Mouse (Mus musculus): Measurements from ENCODE around the gene Birc6.
A peak's percentile ranks its signal among the peaks of the same experiment; 100 is the strongest.

Birc6 gene

DNA sequence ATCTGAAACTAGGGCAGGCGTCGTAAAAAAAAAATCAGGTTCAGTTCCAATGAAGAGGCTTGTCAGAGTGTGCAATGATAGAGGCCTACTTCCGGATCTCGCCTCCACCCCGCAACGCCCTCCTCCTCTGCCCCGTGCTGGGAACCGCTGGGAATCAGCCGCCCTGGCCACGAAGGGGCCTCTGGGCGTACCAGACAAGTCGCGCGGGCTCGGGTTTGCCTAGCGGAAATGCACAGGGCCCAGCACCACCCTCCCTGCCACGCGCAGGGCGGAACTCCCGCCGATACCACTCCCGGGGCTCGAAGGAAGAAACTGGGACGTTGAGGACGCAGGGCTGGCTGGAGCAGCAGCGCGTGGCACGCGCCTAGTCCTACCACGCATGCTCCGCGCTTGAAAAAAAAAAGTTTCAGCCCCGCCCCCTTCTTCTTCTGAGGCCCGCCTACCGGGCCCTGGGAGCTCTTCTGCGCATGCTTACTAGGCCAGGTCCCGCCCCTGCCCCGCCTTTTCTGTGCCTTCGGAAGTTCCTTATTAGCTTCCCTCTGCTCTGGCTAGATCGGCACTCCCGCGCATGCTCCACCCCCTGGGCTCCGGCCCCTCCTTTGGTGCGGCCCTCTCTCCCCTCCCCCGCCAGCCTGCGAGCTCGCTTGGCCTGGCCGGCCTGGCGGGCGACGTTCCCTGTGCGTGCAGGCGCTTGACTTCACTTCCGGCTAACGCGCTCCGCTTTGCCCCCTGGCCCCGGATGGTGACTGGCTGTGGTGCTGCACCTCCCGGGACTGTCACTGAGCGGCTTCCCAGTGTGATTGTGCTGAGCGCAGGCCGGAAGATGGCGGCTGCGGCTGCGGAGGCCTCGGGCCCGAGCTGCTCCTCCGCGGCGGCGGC lies at the start of gene Birc6:
Gene Birc6 (plus strand): TSS at position 567 of the 879 bp plus-strand sequence.
- peak; percentile 100 for DNase-seq (ENCODE audit: low spot score)

DNA sequence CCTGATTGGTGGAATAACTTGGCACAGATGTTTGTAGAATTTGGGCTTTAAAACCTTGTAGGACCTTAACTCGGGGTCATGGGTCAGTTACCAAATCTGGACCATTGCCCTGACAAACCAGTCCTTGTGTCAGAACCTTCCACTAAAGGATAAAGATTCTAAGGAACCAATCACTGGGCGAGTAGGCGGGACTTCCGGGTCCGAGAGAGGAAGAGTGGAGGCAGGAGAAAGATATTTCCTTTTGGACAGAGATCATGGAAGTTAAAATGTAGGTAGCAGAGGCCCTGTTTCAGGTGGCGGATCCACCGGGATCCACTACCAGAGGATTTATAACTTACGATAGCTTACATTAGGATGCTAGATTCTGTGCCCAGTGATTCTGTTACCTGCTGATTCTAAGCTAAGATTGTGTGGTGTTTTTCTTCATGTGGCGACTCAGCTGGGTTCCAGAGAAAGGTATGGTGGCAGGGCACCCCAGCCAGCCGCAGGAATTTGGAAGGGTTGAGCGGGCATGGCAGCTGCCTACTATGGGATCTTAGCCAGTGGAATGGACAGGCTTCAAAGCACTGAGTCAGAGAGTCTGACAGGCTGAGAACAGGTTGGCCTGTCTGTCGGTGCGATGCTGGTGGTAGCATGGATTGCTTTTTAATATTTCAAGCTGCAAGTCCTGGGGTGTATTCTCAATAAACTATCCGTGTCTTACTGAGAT lies 47.6 kb upstream of the Birc6 start:
- DNase-seq (ENCODE audit: low spot score) = no peak

DNA sequence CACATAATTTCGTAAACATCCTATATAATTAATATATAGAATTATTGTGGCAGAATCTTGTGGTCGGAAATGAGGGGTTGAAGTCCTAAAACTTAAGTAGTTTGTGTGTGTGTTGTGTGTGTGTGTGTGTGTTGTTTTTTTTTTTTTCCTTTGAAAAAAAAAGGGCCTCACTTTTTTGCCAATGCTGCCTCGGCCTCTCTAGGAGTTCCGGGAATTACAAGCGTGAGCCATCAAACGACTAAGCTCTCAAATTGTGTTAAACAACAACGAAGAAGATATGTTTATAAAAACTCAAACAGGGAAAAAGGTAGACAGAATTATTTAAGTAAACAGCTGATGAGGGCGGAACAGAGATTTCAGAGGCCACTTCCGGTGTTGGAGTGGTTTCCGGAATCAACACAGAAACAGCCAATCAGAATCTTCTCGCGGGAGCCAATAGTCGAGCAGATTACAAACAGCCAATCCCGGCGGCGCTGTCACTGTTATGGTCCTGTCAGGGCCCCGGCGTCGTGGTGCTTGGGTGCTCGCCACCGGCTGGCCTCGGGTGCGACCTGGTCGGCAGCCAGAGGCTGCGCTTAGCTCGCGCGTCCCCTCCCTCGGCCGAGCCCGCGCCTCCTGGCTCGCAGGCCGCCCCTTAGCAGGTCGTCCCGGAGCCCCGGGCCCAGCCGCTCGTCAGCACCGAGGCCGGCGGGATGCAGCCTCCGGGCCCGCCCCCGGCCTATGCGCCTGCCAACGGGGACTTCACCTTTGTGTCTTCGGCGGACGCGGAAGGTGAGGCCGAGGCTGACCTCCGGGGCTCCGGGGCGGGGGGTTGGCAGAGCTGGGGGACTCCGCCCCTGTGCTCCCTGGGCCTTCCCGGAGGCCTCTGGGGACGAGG lies 38.8 kb upstream of the Birc6 start, which contains the start of gene Yipf4:
Gene Yipf4 (plus strand): TSS at position 470 of the 877 bp plus-strand sequence.
- DNase-seq (ENCODE audit: low spot score) = peak; percentile 96

DNA sequence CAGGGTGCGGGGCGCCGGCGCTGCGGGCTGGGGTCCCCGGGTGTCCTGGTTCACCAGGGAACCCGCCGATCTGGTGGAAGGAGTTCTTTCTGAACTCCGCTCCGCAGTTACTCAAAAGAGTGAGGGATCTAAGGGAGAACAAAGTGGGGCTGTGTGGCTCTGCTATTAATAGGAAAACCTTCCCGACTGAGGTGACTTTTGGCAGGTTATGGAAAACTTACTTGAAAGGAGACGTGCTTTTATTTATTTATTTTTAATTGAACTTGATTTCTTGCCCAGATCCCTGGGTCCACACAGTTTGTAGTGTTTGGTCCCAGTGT lies 38.2 kb upstream of the Birc6 start:
- no peak for DNase-seq (ENCODE audit: low spot score)

DNA sequence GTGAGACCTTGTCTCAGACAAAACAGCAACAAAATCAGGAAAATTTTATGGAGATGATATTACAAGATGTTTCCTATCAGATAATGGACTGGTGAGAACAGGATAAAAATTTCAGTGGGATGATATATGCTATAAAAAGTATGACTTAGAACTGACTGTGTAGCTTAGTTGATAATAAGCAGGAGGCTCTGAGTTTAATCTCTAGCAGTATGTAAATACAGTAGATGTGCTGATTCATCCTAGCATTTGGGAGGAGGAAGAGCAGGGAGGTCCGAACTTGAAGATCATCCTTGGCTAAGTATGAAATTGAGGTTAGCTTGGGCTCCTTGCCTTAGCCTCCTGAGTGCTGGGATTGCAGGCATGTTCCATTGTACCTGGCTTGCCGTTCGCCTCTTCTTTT lies 36.5 kb upstream of the Birc6 start:
- DNase-seq (ENCODE audit: low spot score) = no peak

DNA sequence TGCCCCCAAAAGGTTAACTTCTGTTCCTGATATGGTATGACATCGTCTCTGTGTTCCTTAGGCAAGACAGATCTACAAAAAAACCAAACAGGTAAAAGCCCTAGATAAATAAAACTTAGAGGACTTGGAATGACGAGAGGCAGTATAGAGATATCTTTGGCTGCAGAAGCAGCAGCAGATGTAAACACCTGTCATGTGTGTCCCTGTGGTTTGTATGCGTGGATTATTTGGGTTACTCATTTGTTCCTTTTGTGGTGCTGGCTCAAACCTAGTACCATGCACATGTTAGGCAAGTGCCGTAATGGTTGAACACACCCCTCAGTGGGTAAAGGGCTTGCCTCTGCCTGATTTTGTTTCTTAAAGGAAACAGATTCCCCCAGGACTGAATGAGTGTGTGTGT lies 27.9 kb upstream of the Birc6 start:
- DNase-seq (ENCODE audit: low spot score) = no peak

DNA sequence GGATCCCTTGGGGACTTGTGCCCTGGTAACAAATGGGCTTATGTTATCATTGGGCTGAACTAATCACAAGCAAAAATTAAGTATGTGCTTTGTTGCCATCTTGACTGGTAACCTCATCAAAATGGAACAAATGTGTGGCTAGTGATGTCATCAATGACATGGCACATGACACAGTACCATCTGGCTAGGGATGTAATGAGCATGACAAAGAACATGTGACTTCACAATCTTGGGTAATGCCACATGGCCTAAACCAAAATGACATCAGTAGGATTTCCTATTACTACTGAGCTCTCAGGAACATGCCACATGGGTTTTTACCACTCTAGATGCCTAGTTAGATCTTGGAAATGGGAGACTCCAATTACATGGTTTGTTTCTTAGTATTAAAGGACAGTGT lies 27.0 kb upstream of the Birc6 start:
- DNase-seq (ENCODE audit: low spot score) = no peak

DNA sequence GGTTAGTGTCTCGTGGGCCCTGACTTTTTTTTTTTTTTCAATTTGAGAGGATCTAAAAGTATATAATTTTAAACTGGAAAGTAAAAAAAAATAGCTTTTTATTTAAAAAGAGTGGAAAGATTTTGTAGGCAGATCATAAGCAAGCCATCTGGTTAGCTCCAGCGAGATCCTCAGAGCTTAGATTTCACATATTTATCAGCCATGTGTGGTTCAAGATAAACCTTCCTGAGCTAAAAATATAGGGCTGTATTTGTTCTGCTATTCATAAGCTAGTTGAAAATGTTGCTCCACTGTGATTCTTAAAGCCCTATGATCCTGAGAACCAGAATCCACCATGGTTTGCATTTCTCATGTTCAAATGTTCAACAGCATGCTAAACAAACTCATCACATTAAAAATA lies 20.2 kb upstream of the Birc6 start:
- no peak for DNase-seq (ENCODE audit: low spot score)

DNA sequence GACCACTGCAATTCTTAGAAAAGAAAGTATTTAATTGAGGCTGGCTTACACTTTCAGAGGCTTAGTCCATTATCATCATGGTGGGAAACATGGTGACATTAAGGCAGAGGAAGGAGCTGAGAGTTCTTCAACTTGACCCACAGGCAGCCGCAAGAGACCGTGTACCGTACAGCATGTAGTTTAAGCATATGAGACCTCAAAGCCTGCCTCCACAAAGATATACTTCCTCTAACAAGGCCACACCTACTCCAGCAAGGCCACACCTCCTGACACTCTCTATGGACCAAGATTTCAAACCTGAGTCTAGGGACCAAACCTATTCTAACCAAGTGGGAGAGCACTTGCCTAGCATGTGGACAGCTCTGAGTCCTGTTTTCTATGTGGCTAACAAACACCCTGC lies 19.5 kb upstream of the Birc6 start:
- no peak for DNase-seq (ENCODE audit: low spot score)

DNA sequence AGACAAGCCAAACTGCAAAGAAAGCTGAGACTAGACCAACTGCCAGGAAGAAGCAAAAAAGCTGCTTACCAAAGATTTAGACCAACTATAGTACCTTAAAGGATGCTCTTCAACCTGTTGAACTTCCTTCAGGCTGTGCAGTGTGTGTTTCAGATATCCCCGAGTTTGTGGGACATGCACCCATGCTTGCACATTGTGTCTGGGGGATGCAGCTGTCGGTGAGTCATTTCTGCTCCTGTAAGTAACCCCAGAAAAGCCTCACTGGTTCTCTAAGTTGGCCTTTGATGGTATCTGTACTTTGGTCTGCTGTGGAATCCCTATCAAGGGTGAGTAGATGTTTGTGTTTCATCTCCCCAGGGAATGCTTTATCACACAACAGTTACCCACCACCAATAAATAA lies 15.8 kb upstream of the Birc6 start:
- DNase-seq (ENCODE audit: low spot score) = no peak

DNA sequence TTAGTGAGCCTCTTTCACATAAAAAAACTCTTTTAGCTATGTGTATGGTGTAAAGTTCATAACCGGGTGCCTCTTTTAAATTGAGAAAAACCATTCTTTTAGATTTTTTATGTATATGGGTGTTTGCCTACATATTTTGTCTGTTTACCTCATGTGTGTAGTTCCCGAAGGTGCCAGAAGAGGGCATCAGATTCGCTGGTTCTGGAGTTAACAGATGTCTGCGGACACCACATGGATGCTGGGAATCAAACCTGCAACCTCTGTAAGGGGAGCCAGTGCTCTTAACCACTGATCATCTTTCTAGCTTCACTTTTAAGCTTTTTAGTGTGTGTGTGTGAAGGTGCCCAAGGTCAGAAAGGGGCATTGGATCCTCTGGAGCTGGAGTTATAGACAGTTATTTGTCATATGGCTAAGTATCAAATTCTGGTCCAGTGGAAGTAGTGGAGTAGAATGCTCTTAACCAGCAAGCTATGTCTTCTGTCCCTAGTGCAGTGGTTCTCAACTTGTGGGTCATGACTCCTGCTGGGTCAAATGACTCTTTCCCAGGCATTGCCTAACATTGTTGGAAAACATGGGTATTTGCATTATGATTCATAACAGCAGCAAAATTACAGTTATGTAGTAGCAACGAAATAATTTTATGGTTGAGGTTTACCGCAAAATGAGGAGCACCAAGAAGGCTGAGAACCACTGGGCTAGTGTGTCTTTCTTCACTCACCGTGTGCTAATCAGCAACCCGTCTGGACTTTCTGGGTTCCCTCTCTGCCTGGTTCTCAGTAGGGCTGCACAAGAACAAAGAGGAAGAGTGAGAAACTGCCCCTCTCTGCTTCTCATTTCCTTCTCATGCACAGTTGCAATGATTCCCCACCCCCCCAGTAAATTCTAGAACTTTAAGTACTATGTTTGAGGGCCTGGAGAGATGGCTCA lies 5.0 kb upstream of the Birc6 start:
- no peak for DNase-seq (ENCODE audit: low spot score)

DNA sequence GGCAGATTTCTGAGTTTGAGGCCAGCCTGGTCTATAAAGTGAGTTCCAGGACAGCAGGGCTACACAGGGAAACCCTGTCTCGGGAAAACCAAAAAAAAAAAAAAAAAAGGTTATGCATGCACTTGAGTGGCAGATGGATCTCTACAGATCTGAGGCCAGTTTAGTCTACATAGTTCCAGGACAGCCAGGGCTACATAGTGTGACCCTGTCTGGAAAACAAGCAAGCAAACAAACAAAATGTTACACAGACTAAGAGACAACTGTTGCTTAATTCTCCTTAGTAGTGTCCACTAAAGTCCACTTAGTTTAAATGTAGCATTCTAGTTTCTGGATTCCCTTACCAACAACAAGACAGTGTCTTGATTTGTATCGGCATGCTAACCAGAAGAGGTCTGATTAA lies 2.0 kb upstream of the Birc6 start:
- no peak for DNase-seq (ENCODE audit: low spot score)

DNA sequence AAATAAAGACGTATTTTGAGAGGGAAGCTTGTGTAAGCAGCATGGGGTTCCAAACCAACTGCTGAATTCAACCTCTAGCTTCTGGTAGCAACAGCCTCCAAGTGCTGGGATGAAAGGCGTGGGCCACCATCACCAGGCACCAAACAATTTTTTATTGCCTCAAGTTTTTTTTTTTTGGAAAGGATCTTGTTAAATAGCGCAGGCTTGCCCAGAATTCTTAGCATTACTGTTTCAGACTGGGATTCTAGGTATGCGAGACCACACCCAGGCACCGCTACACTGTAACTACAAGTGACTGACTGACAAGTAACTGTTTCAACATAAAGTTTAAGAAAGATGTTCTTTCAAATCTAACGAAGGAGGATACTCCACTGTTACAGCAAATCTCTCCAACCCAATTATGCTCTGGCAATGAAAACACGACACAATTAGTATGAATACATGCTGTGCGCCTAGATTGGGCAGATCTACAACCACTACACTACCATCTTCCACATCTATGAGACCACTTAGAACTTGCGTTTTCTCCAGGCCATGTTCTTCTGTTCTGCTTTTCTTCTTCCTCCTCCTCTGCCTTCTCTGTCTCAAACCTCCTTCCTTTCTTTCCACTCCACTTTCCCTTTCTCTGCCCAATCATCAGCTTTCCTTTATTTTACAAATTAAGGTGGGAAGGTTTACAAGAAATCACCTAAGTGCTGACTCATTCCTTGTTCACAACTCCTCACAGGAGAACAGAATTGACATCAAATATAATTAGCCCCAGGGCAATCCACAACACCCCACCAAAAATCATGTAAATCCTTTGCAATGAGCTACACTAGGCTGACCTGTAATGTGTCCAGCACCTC lies 1.1 kb upstream of the Birc6 start:
- peak; percentile 5 for DNase-seq (ENCODE audit: low spot score)

DNA sequence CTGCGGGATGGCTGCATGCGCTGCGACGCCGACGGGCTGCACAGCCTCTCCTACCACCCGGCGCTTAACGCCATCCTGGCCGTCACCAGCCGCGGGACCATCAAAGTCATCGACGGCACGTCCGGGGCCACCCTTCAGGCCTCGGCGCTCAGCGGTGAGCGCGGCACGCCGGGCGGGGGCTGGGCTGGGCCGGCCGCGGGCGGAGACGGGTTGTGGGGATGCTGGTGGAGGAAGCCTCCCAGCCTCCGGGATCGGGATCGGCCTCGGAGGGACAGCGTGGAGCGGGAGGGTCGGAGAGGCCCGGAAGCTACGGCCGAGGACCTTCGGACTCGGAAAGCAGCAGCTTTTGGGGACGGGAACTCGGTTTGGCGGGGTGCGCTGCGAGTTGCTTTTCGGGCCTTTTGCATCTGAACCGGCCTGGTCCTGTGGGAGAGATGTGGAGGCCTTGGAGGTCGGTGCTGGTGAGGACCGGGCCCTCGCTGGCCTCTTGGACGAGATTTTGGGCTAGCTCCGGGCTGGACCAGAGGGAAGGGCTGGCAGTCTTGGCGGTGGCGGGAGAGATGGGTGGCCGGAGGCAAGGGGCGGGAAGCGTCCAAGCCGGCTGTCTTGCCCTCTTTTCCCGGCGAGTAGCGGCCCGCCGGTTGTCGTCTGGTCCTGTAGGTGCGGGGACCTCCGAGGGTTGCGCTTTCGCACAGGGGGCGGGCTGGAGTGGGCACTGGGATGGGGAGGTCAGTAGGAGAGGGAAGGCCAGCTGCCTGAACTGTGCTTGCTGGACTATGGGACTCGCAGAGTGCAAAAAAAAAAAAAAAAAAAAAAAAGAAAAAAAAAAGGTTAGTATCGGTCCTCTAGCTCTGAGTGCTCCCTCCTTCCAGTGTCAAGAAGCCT lies 795 bp downstream of the Birc6 start:
- no peak for DNase-seq (ENCODE audit: low spot score)

DNA sequence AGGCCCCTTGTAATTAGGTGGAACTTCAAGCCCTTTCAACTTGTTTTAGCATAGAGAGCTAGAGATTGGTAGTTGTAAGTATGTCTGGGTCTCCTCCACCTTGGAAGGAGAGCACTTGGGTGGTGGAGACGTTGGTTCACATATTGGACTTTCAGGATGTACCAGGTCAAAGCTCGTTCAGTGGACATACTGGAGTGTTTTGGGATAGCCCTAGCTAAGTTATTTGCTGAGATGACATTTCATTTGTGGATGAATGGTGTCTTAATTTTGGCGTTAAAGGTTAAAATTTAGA lies 1.4 kb downstream of the Birc6 start:
- DNase-seq (ENCODE audit: low spot score) = no peak

DNA sequence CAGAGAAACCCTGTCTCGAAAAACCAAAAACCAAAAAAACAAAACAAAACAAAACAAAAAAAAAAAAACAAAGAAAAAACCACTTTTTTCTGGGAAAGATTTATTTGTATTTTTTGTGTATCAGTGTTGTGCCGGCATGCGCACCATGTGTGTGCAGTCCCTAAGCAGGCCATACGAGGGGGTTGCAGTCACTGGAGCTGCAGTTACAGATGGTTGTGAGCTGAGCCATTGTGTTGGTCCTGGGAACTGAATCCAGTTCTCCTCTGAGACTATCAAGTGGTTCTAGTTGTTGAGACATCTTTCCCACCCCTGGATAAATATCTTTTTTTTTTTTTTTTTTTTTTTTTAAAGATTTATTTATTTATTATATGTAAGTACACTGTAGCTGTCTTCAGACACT lies 6.9 kb downstream of the Birc6 start:
- no peak for DNase-seq (ENCODE audit: low spot score)

DNA sequence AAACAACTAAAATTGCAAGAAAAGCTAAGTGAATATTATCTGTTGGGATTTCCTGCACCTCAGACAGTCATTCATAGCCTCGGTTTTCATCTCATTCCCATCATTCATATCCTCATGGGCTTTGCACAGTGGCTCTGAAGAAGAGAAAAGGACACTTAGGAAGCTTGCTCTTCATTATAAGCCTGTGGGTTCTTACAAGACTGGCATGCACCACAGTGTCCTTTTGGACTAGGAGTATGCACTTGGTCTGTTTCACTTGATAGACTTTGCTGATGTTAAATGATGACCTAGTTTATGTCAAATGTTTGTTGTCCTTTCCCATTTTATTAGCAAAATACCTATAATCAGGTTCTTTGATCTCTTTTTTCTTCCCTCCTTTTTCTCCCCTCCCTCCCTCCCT lies 9.4 kb downstream of the Birc6 start:
- no peak for DNase-seq (ENCODE audit: low spot score)

DNA sequence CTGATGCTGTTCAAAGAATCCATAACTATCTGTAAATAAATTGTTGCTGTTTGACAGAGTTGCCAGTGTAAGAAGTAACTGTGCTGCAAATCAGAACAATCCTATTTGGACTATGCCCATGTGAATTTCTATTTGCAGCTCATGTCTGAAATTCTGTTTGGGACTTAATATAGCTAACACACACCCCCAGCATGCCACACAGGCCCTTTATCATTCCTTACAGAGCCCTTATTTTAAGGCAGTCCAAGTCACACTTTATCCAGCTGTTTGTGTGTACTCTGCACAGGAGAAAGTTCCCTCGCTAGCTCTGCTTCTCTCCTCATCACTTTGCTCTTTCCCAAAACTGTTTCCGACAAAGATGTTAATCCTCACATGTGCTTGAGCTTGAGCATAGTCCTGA lies 15.5 kb downstream of the Birc6 start:
- no peak for DNase-seq (ENCODE audit: low spot score)

DNA sequence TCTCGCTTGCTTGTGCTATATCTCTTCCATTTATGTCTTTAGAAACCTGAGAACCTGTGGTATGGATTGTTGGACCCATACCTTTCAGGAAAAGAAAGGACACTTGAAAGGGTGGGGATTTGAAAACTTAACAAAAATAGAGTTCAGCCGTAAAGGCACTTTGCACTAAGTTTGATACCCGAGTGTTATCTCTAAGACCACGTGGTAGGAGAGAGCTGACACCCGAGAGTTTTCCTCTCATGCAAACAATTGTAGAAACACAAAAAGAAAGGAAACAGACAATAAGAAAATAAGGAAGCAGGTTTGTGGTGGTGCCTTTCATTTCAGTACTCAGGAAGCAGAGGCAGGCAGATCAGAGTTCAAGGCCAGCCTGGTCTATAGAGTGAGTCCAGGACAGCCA lies 26.0 kb downstream of the Birc6 start:
- no peak for DNase-seq (ENCODE audit: low spot score)

DNA sequence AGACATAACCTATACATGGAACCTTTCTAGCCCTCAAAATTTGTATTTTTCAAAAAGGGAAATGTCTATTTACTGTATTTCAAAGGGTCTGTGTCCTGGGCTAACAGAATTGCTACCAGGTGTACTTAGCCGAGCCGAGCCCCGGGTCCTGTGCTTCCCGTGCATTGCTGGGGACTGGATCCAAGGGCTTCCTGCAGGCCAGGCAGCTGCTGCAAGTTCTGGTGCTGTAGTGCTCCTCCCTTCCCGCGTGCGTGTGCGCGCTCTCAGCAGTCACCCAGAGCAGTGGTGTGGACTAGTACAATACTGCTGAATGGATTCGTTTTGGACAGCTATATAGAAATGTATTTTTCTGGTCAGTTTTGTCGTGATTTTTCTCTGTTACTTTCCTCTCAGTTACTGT lies 31.8 kb downstream of the Birc6 start:
- no peak for DNase-seq (ENCODE audit: low spot score)

Data from urinary bladder, postnatal 14 days (tissue).